Mouse (Mus musculus): ENCODE results near the gene Zfp14. TPM values are rescaled to one million over a fixed set of nuclear protein-coding genes. Genes with fewer than 3 reads are reported as not detected.

Gene Zfp14
- 1 to 10 TPM; 1.5 to 2.9 TPM for total RNA-seq (2021)
- long read RNA-seq, experiment 1, partial matches to known transcripts = 0 of 2 reads
- long read RNA-seq, experiment 1, other reads (novel, unspliced or antisense) = 1 of 2 reads
- long read RNA-seq, experiment 2 = 0 reads

DNA sequence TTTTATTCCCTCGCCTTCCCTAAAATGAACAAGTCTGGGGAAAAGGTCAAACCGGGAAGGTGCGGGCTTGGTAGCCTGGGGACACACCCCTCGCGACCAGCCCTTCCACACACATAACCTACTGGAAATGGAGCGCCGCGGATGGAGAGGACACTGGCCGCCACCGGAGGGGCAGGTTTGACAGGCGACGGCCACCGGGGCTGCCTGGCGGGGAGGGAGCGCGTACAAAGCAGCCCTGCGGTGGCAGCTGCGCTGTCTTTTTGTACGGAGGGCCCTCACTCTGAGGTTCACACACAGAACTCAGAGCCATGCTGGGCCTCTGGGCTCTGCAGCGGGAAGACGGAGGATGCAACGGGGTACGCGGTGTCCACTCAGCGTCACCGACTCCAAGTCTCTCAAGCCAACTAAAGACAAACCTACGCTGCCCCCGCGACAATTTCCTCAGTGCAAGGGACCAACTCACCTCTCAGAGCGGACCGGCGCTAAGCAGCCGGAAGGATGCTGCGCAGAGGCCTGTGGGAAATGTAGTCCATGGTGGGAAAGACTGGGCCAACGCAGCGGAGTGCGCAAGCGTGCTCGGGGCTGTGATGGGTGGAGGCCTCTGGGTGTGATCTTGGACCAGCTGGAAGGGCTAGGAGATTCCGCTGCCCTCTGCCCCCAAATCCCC lies at the start of gene Zfp14:
Gene Zfp14, minus strand, starts transcription at position 499 of the 667 bp plus-strand sequence.
- peak; percentile 85 for DNase-seq

GRCm38 (mm10) chr7:30099297-30099696 lies 48.1 kb upstream of the Zfp14 start:
- no peak for DNase-seq

- no peak for DNase-seq
Observed at GRCm38 (mm10) chr7:30095551-30096125, 44.5 kb upstream of the Zfp14 start.

GRCm38 (mm10) chr7:30094646-30095429 lies 43.7 kb upstream of the Zfp14 start, which contains the start of gene Zfp260:
Gene Zfp260 (plus strand): TSS chr7:30094777.
- DNase-seq = peak; percentile 88

DNA sequence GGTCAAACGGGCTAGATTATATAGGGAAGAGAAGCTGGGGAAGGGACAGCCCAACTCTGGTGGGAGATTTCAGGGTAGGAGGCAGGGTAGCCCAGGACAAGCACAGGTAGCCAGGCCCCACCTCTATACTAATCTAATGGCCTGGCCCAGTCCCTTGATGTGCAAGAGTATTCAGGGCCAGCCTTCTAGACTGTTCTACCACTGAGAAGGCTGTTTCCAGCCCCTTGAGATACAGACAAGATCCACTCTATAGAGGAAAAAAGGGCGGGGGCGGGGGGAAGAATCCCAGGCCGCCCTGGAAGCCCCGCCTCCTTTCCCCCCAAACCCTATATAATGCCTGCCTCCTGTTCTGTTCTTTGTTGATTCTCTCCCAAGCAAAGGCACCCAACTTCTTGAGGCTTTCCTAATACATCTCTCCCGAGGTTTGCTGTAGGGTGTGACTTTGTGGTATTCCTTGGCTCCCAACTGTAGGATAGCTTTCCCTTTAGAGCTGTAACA lies 42.8 kb upstream of the Zfp14 start:
- DNase-seq = no peak

- DNase-seq = no peak
Observed at GRCm38 (mm10) chr7:30092666-30093065, 41.5 kb upstream of the Zfp14 start.

- DNase-seq = no peak
Observed at GRCm38 (mm10) chr7:30090970-30091585, 39.9 kb upstream of the Zfp14 start.

DNA sequence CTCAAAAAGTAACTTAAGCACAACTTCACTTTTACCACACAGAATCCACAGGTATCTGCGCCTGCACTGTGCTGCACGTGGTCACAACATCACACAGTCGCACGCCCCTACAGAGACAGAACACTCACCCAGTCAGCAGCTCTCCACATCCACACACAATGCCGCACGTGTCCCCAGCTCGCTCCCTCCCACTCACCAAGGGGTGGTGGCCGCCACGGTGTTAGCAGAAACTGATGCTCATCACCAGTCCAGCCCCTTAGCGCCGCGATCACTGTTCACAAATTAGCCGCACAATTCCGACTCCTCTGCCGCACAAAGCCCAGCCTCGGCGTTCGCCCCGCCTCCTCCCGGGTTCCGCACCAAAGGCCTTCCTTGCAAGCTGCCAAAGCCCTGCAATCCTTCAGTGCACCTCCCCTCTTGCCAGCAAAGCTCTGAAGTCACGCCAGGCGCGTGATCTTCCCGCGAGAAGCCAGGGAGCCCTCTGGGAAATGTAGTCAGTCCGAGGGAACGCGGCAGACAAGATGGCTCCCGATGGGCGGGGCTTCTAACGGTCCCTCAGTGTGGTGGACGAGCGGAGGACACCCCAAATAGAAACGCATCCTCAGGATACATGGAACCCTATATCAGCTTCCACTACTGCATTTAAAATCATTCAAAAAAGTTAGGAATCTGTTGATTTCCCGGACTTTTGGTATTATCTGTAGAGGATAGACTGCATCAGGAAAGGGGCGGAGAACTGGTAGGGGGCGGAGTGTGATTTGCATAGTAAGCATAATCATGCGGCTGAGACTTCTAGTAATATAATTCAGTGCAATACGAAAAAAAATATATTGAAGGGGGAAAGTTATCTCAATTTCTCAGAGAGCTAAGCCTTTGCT lies 39.2 kb upstream of the Zfp14 start, which contains the start of the genes Gm26920 and Zfp566:
Gene Gm26920, minus strand, starts transcription at position 319 of the 878 bp plus-strand sequence.
Gene Zfp566, minus strand, starts transcription at position 436 of the 878 bp plus-strand sequence.
- peak; percentile 94 for DNase-seq

GRCm38 (mm10) chr7:30089405-30089804 lies 38.2 kb upstream of the Zfp14 start:
- DNase-seq = no peak

DNA sequence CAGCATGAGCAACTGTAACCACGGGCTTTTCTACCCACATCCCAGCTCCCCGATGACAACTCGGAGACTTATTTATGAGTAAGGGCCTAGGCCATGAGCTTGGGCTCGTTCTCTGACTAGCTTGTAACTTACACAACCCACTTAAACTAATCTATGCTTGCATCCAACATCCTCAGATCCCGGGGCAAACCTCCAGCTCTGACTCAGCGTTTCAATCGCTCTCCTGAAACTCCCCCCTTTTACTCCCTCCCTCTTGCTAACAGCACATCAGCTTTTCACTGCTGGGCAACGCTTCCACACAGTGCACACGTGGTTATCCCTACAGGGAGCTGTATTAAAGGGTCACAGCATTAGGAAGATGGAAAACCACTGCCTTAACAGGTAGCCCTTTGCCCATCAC lies 35.3 kb upstream of the Zfp14 start:
- no peak for DNase-seq

DNA sequence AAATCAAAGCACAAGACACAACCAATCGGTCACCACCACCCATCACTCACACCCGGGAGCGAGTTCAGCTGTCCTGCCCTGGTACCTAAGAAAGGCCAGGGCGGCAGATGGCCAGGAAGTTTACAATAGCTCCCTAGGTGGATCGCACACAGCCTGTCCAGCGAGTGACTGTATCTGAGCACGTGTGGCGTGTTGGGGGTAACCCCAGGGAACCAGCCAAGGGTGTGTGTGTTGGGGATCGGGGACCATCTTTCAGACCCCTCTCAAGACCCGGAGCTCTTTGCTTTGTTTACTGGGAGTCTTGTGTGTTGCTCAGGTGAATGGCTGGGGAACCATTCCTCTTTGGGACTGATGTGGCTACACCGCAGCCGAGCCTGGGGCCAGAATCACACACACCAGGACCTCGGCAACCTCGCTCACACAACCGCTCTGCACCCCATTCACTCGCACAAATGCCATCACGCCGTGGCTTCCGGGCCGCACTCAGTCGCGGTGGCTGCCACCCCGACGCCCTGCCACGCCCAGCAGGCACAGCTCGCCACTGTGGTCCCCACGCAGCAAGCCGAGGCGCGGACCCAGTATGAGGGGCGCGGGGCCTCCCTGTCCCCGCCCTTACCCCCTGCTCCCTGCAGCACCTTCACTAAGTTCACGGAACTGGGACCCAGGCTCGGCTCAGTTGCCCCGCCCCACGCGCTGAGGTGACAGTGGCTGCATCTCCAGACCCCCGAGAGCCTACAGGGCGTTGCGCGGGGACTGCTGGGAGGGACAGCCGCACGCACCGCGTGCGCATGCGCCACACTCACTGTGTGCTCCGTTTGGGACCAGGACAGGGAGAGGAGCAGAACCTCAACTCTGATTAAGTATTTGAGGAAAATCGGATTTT lies 21.2 kb upstream of the Zfp14 start, which contains the start of gene Zfp82:
Gene Zfp82, minus strand, starts transcription at position 755 of the 883 bp plus-strand sequence.
- peak; percentile 82 for DNase-seq

DNA sequence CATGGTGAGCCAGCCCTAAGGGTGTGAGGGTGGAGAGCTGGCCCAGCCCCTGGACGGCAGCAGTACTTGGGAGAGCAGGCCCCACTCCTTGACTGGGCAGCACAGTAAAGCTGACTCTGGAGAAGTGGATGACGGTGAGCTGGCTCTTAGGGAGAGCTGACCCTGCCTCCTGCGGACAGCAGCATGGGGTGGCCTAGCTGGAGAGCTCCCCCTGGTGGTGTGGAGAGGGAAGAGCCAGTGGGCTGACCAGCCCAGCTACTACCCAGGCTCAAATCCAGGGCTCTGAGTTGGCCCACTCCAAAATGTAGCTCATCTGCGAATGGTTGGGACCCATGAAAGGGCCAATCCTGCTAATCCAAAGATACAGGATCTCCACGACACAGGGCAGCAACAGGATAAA lies 13.4 kb upstream of the Zfp14 start:
- DNase-seq = no peak

GRCm38 (mm10) chr7:30062478-30062877 lies 11.3 kb upstream of the Zfp14 start:
- DNase-seq = no peak

GRCm38 (mm10) chr7:30060341-30060740 lies 9.2 kb upstream of the Zfp14 start:
- no peak for DNase-seq

DNA sequence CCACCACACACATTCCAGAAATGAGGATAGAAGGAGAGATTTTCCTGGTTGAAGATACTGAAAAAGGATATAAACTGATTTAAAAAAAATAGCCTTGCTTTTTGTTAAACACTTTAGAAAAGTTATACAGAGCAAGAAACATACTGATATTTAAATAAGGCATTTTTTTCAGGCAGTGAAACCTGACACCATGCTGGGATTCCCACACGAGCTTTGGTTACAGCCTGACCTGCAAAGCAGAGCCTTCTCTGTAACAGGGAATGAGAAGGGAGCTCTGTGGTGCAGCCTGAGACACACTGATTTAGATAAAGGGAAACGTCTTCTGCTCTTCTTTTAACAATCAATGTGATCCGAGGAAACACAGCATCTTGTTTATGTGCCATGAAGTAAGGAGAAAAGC lies 2.4 kb upstream of the Zfp14 start:
- no peak for DNase-seq

- DNase-seq = no peak
Observed at GRCm38 (mm10) chr7:30048126-30048525, 3.1 kb downstream of the Zfp14 start.

DNA sequence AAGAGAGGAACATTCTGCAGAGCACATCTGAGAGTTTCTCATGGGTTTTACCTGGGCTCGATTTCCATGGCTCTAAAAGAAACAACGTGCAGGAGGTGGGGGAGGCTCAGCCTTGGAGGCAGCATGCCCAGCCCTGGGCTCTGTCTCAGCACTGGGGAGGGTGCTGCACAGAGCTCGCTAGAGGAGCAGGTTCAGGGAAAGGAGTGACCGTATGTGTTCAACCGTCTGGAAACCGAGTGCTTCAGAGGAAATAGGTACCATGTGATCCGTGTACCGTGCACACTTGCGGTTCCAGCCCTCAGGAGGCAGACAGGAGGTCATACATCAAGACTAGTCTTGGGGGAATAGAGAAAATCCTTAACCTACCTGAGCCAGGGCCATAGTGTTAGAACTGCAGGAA lies 6.8 kb downstream of the Zfp14 start:
- no peak for DNase-seq

- DNase-seq = no peak
Observed at GRCm38 (mm10) chr7:30034331-30034730, 16.8 kb downstream of the Zfp14 start.

DNA sequence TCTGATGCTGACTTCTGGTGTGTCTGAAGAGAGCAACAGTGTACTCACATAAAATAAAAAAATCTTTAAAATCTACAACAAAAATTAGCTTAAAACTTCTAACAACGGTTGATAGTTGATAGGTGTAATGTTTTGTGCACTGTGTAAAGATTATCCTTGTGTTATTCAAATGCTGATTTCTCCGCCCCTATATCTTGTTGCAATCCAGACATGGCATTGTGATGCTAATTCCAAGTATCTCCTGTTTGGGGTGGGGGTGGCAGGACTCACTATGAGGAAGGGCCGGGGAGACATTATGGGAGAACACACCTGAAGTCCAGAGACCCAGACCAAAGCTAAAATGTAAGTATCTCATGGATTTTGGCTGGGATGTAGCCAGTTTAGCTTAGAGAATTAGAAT lies 19.8 kb downstream of the Zfp14 start:
- DNase-seq = no peak

DNA sequence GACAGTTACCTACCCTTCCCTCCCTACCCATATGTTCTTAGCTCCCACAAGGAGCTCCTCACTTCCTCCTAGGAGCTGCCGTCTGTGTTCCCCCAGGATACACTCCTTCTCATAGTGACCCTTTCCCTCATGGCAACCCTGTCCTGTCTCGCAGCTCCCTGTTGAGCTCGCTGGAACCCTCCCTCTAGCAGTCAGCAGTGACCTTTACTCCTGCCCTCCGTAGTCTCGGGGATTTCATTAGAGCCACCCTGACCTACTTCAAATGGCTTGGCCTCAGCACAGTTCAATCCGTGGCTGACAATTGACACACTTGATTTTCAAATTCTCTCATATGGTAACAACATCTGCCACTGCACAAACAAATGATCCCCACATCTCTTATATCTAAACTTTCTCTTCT lies 20.5 kb downstream of the Zfp14 start:
- no peak for DNase-seq
